Mouse (Mus musculus) intestine, postnatal 0 days (tissue): Measurements from ENCODE around the gene Ick. TPM values are rescaled to one million over a fixed set of nuclear protein-coding genes. Genes with fewer than 3 reads are reported as not detected.

Source experiments
- ATAC-seq: fragments of 200-750 bp; cut with Nextera tagmentation; 2 replicates; pipeline ENCODE4 v1.8.0; 2017; ENCODE audit warnings: mild to moderate bottlenecking, moderate TSS enrichment, moderate library complexity
- H3K27ac ChIP-seq: fragments of 300-500 bp; sonication (generic); 2 replicates; pipeline ENCODE4 v1.5.1; 2014; ENCODE audit warnings: mild to moderate bottlenecking, low read depth, low read length, moderate library complexity
- H3K27me3 ChIP-seq: fragments of 300-500 bp; sonication (generic); replicated peaks from 2 replicates; pipeline ENCODE4 v1.6.1; 2014; ENCODE audit warnings: low read length, mixed read lengths; ENCODE audit not compliant: control insufficient read depth, insufficient read depth
- H3K36me3 ChIP-seq: fragments of 300-500 bp; sonication (generic); 2 replicates; pipeline ENCODE4 v1.6.1; 2014; ENCODE audit warnings: mild to moderate bottlenecking, moderate library complexity; ENCODE audit not compliant: control insufficient read depth, insufficient read depth
- H3K4me1 ChIP-seq: fragments of 300-500 bp; sonication (generic); replicated peaks from 2 replicates; pipeline ENCODE4 v1.6.1; 2014; ENCODE audit warnings: antibody characterized with exemption, low read length, mixed read lengths; ENCODE audit not compliant: control insufficient read depth, insufficient read depth
- H3K4me2 ChIP-seq: fragments of 300-500 bp; sonication (generic); replicated peaks from 2 replicates; pipeline ENCODE4 v1.6.1; 2014; ENCODE audit warnings: low read depth, mild to moderate bottlenecking, moderate library complexity
- H3K4me3 ChIP-seq: fragments of 300-500 bp; sonication (generic); 2 replicates; pipeline ENCODE4 v1.5.1; 2014; ENCODE audit warnings: low read depth, low read length
- H3K9ac ChIP-seq: fragments of 300-500 bp; sonication (generic); 2 replicates; pipeline ENCODE4 v1.6.1; 2014; ENCODE audit warnings: mild to moderate bottlenecking, low read depth, low read length
- H3K9me3 ChIP-seq: fragments of 300-500 bp; sonication (generic); 2 replicates; pipeline ENCODE4 v1.6.1; 2016; ENCODE audit warnings: mixed run types; ENCODE audit not compliant: control insufficient read depth
- CTCF ChIP-seq: sonication (generic); IDR thresholded peaks from 2 replicates; pipeline ENCODE4 v1.5.1; 2016; ENCODE audit warnings: low read depth, mild to moderate bottlenecking, control low read depth, antibody characterized with exemption, moderate library complexity
- WGBS: fragments of 180-500 bp; shearing (Covaris S2); extraction: QIAGEN DNeasy Blood & Tissue Kit; methylation state at CpG from one replicate; pipeline ENCODE4 v1.1.7; 2014; 5-methylcytosine and 5-hydroxymethylcytosine counted together
- polyA plus RNA-seq: library from polyadenylated mRNA; unstranded; fragments of >200 nt; fragmentation: Nextera tagmentation; extraction: Ambion mirVana; gene quantifications from 2 replicates; pipeline ENCODE4 v1.2.1, GENCODE M21; 2015

Gene Ick
- polyA plus RNA-seq, 1 experiment from 2014 or later, result 27.3 TPM

DNA sequence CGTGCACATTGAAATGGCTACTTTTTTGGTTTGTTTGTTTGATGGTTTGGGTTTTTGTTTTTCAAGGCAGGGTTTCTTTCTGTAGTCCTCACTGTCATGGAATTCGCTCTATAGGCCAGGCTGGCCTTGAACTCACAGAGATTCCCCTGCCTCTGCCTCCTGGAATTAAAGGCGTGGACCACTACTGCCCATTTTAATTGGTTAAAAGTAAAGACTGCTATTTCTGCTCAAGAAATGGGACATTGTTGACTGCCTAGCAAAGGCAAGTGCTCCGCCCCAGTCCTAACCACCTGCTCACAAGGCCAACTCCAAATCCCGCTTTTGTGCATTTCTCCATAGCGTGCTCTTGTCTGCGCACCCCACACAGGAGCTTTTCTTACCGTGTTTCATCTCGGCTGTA lies 88.8 kb downstream of the Ick start:
- 97% methylated on average over 9 of the region's 9 CpGs for WGBS
- Histone ChIP-seq H3K36me3 (no peaks in the 10 kb centered on the region), H3K9me3 (no peaks in the 10 kb centered on the region), H3K4me2 (no peak overlapping the region), H3K27ac (no peak overlapping the region), H3K27me3 (no peaks in the 10 kb centered on the region), H3K4me1 (no peaks in the 10 kb centered on the region), H3K4me3 (no peak overlapping the region), H3K9ac (no peak overlapping the region)
- TF ChIP-seq CTCF, result no peak
- ATAC-seq, result no peak

DNA sequence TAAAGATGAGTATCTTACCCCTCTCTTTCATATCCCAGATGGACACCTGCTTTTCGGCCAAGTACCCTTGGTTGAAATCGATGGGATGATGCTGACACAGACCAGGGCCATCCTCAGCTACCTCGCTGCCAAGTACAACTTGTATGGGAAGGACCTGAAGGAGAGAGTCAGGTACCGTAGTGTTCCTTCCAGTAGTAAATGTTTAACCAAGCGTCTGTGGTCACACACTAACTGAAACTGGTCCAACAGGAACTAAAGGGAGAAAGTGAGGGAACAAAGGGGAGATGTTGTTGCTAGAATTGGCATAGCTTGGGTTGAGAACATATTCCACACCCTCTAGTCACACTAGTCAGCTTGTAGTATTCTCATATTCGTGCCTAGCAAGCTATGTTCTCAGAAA lies 95.2 kb downstream of the Ick start:
- no peaks in the 10 kb centered on the region for H3K27me3 ChIP-seq
- 0 out of 2 replicates have a peak, but pooled peaks cover 5% of the 10 kb centered on the region for H3K4me1 ChIP-seq
- whole genome bisulfite sequencing, result 47% methylated on average over 6 of the region's 6 CpGs
- H3K36me3 ChIP-seq, result no peaks in the 10 kb centered on the region
- TF ChIP-seq CTCF, result no peak
- H3K4me2 ChIP-seq, result no peak overlapping the region
- H3K9me3 ChIP-seq, result no peaks in the 10 kb centered on the region
- ATAC-seq, result peak; percentile 78
- no peak overlapping the region for H3K4me3 ChIP-seq
- no peak overlapping the region for H3K27ac ChIP-seq
- H3K9ac ChIP-seq, result no peak overlapping the region

DNA sequence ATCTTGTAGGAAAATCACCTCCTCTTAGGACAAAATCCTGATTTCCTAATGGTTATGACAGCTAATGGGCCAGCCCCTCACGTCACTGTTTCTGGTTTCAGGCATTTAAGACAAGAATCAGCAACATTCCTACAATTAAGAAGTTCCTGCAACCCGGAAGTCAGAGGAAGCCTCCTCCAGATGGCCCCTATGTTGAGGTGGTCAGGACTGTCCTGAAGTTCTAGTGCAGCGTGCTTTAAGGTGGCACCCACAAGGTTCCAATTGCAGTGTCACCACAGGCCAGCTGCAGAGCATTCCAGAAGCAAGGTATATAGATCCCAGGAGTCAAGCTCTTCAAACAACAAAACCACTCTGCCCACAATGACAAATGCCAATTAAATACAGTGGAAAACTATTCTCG lies 100.0 kb downstream of the Ick start:
- H3K27me3 ChIP-seq, result no peaks in the 10 kb centered on the region
- peaks cover 12% of the 10 kb centered on the region for H3K4me1 ChIP-seq
- H3K9ac ChIP-seq, result no peak overlapping the region
- no peaks in the 10 kb centered on the region for H3K9me3 ChIP-seq
- no peak overlapping the region for H3K27ac ChIP-seq
- no peak for ATAC-seq
- WGBS, result 65% methylated on average over 4 of the region's 4 CpGs
- H3K4me2 ChIP-seq, result no peak overlapping the region
- no peak for TF ChIP-seq CTCF
- no peaks in the 10 kb centered on the region for H3K36me3 ChIP-seq
- H3K4me3 ChIP-seq, result no peak overlapping the region

GRCm38 (mm10) chr9:78210079-78210478 lies 101.1 kb downstream of the Ick start:
- H3K27me3 ChIP-seq, result no peaks in the 10 kb centered on the region
- H3K9ac ChIP-seq, result no peak overlapping the region
- no peaks in the 10 kb centered on the region for H3K9me3 ChIP-seq
- no peak overlapping the region for H3K4me2 ChIP-seq
- H3K27ac ChIP-seq, result no peak overlapping the region
- 47% methylated on average over 3 of the region's 3 CpGs for WGBS
- peaks cover 7% of the 10 kb centered on the region for H3K4me1 ChIP-seq
- ATAC-seq, result peak; percentile 58
- no peaks in the 10 kb centered on the region for H3K36me3 ChIP-seq
- no peak overlapping the region for H3K4me3 ChIP-seq
- no peak for TF ChIP-seq CTCF

DNA sequence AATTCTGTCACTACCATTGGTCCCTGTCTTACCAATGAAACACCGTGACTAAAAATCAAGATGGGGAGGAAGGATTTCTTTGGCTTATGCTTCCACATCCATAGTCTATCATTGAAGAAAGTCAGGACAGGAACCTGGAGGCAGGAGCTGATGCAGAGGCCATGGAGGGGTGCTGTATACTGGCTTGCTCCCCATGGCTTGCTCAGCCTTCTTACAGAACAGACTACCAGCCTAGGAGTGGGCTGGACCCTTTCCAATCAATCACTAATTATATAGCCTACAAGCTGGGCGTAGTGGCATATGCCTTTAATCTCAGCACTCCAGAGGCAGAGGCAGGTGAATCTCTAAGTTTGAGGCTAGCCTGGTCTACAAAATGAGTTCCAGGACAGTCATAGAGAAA lies 101.8 kb downstream of the Ick start:
- no peaks in the 10 kb centered on the region for H3K9me3 ChIP-seq
- TF ChIP-seq CTCF, result no peak
- ATAC-seq, result no peak
- H3K27me3 ChIP-seq, result no peaks in the 10 kb centered on the region
- WGBS, result 97% methylated on average over 2 of the region's 2 CpGs
- H3K9ac ChIP-seq, result no peak overlapping the region
- H3K4me3 ChIP-seq, result no peak overlapping the region
- no peaks in the 10 kb centered on the region for H3K36me3 ChIP-seq
- H3K4me1 ChIP-seq, result peaks cover 7% of the 10 kb centered on the region
- no peak overlapping the region for H3K27ac ChIP-seq
- no peak overlapping the region for H3K4me2 ChIP-seq

- Histone ChIP-seq H3K9ac (no peak overlapping the region), H3K9me3 (no peaks in the 10 kb centered on the region), H3K27me3 (no peaks in the 10 kb centered on the region), H3K36me3 (no peaks in the 10 kb centered on the region), H3K4me1 (peaks cover 7% of the 10 kb centered on the region), H3K4me2 (no peak overlapping the region), H3K27ac (no peak overlapping the region), H3K4me3 (no peak overlapping the region)
- 95% methylated on average over 3 of the region's 3 CpGs for WGBS
- TF ChIP-seq CTCF, result no peak
- ATAC-seq, result no peak
Observed at GRCm38 (mm10) chr9:78211521-78211920, 102.5 kb downstream of the Ick start.
